Mouse (Mus musculus) testis, adult 2 months (tissue): ENCODE data around the gene Kcnk5. TPM values are rescaled to one million over a fixed set of nuclear protein-coding genes. Genes with fewer than 3 reads are reported as not detected.

Source experiments
- H3K27ac ChIP-seq: fragments of 200-500 bp; 2 replicates; pipeline ENCODE4 v1.5.1; 2012; ENCODE audit warnings: low read depth, low read length; ENCODE audit not compliant: control insufficient read depth, insufficient read depth
- H3K27me3 ChIP-seq: fragments of 200-500 bp; 2 replicates; pipeline ENCODE4 v1.6.1; 2012; ENCODE audit warnings: mild to moderate bottlenecking, low read length, moderate library complexity; ENCODE audit not compliant: control insufficient read depth, insufficient read depth
- H3K36me3 ChIP-seq: fragments of 200-500 bp; 2 replicates; pipeline ENCODE4 v1.6.1; 2012; ENCODE audit warnings: mild to moderate bottlenecking, low read length; ENCODE audit not compliant: control insufficient read depth, insufficient read depth
- H3K4me1 ChIP-seq: fragments of 200-500 bp; 2 replicates; pipeline ENCODE4 v1.6.1; 2012; ENCODE audit warnings: low read length; ENCODE audit not compliant: control insufficient read depth, insufficient read depth
- H3K4me3 ChIP-seq: fragments of 200-500 bp; 2 replicates; pipeline ENCODE4 v1.5.1; 2012; ENCODE audit warnings: low read depth, mild to moderate bottlenecking, low read length, moderate library complexity, mixed read lengths; ENCODE audit not compliant: control insufficient read depth
- CTCF ChIP-seq: fragments of 200-500 bp; IDR thresholded peaks from 2 replicates; pipeline ENCODE4 v1.5.1; 2012; ENCODE audit warnings: low read depth, mild to moderate bottlenecking, inconsistent platforms, low read length, moderate library complexity; ENCODE audit not compliant: control insufficient read depth, insufficient read depth, insufficient replicate concordance
- POLR2A ChIP-seq: fragments of 200-500 bp; IDR thresholded peaks from 2 replicates; pipeline ENCODE4 v1.6.1; 2012; ENCODE audit warnings: low read depth, mild to moderate bottlenecking, inconsistent platforms, low read length, moderate library complexity; ENCODE audit not compliant: control insufficient read depth
- polyA plus RNA-seq: library from polyadenylated mRNA; depleted of rRNA; stranded (reverse); fragments of >200 nt; gene quantifications from 2 replicates; pipeline ENCODE4 v1.2.3, GENCODE M21; 2012

The Kcnk5 gene
- polyA plus RNA-seq, 1 experiment: 11.8 TPM

DNA sequence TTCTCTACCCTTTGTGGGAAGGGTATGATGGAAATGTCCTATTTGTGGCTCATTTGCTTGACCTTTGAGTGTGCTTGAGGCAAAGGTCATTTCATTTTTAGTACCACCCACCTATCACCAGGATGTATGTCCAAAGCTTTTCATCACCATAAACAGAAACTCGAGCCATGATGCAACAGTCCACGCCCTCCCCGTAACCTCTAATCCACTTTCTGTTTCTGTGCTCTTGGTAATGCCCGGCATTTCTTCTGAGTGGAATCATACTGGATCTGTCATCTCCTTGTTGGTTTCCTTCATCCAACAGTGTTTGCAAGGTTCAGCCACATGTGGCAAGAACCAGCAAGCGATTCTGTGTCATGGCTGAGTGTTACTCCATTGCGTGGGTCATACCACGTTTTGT lies 32.5 kb upstream of the Kcnk5 start:
- Histone ChIP-seq H3K4me3 (no peak overlapping the region), H3K27me3 (no peaks in the 10 kb centered on the region), H3K27ac (no peak overlapping the region), H3K4me1 (no peaks in the 10 kb centered on the region), H3K36me3 (no peaks in the 10 kb centered on the region)
- TF ChIP-seq POLR2A: no peak
- TF ChIP-seq CTCF: no peak

DNA sequence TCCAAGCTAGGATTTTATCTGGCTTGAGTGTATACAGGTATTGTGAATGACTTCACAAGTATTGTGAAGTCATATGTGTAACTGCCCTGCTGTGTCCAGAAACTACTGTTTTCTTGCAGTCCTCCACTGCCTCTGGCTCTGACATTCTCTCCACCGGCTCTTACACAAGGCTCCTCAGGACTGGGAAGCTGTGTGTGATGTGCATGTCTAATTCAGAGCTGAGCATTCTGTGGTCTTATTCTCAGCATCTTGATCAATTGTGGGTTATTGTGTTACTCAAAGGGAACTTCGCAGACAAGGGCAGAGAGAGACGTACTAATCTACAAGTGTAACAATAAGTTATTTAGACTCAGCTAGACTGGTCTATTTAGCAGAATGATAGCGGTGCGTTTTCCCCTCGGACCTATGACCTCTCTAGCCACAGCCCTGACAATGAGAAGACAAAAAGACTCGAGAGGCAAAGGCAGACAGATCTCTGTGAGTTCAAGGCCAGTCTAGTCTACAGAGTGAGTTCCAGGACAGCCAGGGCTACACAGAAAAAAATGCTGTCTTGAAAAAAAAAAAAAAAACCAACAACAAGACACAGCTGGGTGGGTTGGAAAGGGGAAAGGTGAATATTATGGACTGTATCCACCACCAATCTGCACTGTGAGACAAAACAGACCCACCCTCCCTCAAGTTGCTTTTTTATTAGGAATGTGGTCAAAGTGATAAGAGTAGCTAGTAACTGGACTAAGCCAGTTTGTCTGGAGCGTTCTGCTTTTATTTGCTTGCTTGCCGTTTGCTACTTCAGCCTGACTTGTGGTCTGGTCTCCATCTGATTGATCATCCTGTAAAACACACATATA lies 30.4 kb upstream of the Kcnk5 start:
- Histone ChIP-seq H3K4me3 (no peak overlapping the region), H3K4me1 (no peaks in the 10 kb centered on the region), H3K27ac (no peak overlapping the region), H3K36me3 (no peaks in the 10 kb centered on the region), H3K27me3 (no peaks in the 10 kb centered on the region)
- TF ChIP-seq CTCF (no peak), POLR2A (no peak)

DNA sequence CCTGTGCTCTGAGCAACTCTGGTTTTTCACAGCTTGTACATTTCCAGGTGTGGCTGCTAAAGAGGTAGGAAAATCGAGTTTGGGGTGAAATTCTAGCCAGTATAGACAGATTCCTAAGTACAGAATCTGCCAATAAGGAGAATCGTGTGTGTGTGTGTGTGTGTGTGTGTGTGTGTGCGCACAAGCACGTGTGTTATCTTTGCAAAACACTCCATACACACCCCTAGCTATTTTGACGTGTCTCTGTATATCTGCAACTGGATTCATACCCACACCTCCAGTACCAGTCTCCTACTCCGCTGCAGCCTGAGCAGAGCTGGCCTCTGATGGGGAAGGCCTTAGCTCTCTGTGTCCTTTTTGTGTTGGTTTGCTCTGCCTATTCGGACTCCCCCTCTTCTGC lies 28.3 kb upstream of the Kcnk5 start:
- Histone ChIP-seq H3K27me3 (no peaks in the 10 kb centered on the region), H3K27ac (no peak overlapping the region), H3K4me3 (no peak overlapping the region), H3K4me1 (no peaks in the 10 kb centered on the region), H3K36me3 (no peaks in the 10 kb centered on the region)
- TF ChIP-seq POLR2A: no peak

DNA sequence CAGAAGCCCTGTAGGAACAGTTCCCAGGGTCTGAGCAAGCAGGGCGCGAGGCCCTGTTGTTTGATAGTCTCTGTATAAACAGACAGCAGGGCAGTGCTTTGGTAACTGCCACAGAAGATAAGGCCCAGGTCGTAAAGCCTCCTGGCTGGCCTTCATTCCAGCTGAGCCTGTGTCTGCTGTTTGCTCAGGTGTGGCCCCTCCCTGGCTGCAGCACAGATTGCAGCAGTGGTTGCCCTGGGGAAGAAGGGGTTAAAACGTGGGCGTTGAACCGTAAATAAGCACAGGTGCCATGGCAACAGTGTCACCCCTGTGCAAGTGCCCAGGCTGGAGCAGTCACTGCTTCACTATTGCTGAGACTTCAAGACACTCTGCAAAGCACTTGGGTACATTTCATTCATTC lies 26.8 kb upstream of the Kcnk5 start:
- TF ChIP-seq CTCF: no peak
- no peak for TF ChIP-seq POLR2A
- H3K4me1 ChIP-seq: no peaks in the 10 kb centered on the region
- H3K36me3 ChIP-seq: no peaks in the 10 kb centered on the region
- no peaks in the 10 kb centered on the region for H3K27me3 ChIP-seq
- no peak overlapping the region for H3K27ac ChIP-seq
- H3K4me3 ChIP-seq: no peak overlapping the region

DNA sequence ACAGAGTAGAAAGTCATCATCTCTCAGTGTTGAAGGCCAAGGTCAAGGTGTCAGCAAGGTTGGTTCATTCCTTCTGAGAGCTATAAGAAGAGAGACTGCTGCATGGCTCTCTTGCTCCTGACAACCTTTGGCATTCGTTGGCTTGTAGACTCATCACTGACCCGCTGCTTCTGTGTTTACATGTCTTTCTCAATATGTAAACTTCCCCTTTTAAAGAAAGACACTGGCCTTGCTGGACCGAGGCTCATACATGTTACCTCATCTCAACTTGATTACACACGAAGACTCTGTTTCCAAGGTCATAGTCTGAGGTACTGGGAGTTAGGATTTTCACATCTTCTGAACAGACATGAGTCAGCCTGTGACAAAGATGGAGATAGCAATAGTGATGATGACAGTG lies 24.1 kb upstream of the Kcnk5 start:
- no peaks in the 10 kb centered on the region for H3K27me3 ChIP-seq
- H3K4me1 ChIP-seq: no peaks in the 10 kb centered on the region
- TF ChIP-seq CTCF: no peak
- no peak for TF ChIP-seq POLR2A
- no peak overlapping the region for H3K4me3 ChIP-seq
- H3K36me3 ChIP-seq: no peaks in the 10 kb centered on the region
- no peak overlapping the region for H3K27ac ChIP-seq

DNA sequence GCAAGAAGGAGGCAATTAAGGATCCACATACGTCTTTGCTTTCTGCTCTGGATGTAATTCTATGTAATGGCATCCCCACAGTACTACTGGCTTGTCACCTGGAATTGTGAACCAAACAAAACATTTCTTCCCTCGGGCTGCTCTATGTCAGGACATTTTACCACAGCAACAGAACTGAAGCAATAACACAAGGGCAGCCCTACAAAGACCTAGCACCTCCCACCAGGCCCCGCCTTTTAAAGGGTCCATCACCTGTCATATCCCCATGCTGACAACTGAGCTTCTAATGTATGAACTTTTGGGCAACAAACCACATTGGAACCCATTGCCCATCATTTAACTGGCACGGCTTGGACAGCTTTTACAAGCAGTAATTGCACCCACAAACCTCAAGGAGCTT lies 21.7 kb upstream of the Kcnk5 start:
- Histone ChIP-seq H3K27ac (no peak overlapping the region), H3K36me3 (no peaks in the 10 kb centered on the region), H3K4me3 (no peak overlapping the region), H3K4me1 (no peaks in the 10 kb centered on the region), H3K27me3 (no peaks in the 10 kb centered on the region)
- TF ChIP-seq CTCF (no peak), POLR2A (no peak)

DNA sequence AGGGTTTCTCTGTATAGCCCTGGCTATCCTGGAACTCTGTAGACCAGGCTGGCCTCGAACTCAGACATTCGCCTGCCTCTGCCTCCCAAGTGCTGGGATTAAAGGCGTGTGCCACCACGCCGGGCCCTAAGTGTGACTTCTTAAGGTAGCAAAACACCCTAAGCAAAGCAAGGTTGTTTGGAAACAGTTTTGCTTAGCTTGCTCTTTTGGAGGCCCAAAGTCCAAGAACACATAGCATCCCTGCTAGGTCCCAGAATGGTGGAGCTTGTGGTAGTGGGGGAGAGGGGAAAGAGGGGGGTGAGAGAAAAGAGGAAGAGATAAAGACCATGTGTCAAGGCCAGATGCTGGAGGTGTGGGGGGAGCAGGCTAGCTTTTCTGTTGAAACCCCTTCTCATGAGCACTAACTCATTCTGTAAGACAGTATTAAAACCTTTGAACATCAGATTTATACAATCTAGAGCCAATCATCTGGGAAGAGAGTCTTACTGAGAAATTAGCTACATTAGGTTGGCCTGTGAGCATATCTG lies 21.1 kb upstream of the Kcnk5 start:
- Histone ChIP-seq H3K4me1 (no peaks in the 10 kb centered on the region), H3K27me3 (no peaks in the 10 kb centered on the region), H3K36me3 (no peaks in the 10 kb centered on the region), H3K27ac (no peak overlapping the region), H3K4me3 (no peak overlapping the region)
- TF ChIP-seq CTCF (no peak), POLR2A (no peak)
